Mouse (Mus musculus): ENCODE results near the gene Dusp19. TPM values are rescaled to one million over a fixed set of nuclear protein-coding genes. Genes with fewer than 3 reads are reported as not detected.

Gene Dusp19
- 10 to 100 TPM in 1 of 2 experiments, 1 to 10 TPM in 1; 10.0 to 15.4 TPM for polyA plus RNA-seq (2017; shearing (Covaris generic))

GRCm38 (mm10) chr2:80616854-80617737 is at the start of gene Dusp19, which contains the start of gene Nup35:
Gene Dusp19 (plus strand): TSS chr2:80617045.
Gene Nup35 (plus strand): TSS chr2:80617236.

GRCm38 (mm10) chr2:80581043-80581711 is 35.7 kb upstream of the Dusp19 start, which contains the start of gene Nckap1:
Gene Nckap1 (minus strand): TSS chr2:80581380.

Other genes with a start within 250 kb of the Dusp19 start
- not detected for gene Frzb, start 169.4 kb upstream of the Dusp19 start, polyA plus RNA-seq (2017; shearing (Covaris generic))
- 10 to 100 TPM in 1 of 2 experiments, 1 to 10 TPM in 1; 9.7 to 14.4 TPM for gene Nckap1, start 35.7 kb upstream of the Dusp19 start, polyA plus RNA-seq (2017; shearing (Covaris generic))
- gene Nup35, start 191 bp downstream of the Dusp19 start, polyA plus RNA-seq (2017; shearing (Covaris generic)) = 10 to 100 TPM; 30.1 to 30.7 TPM

Data from activated CD4-positive, CD25-positive, alpha-beta regulatory T cell (primary cell).